In genomic region chr13:14428845-14429553, GRCm38 (mm10) we compare ENCODE assay signal across 19 mouse cellular contexts.
"Had no signal": no experiment of that assay in that cellular context is flagged by ENCODE, and none has a peak within 500 bp of the region (broad histone marks: within the 10 kb centered on the region; RNA-seq: fewer than 3 reads in every experiment).

No protein-coding gene starts in this region.

- H3K9me3 ChIP-seq: liver, embryonic 13.5 days; liver, embryonic 15.5 days; midbrain, embryonic 10.5 days; midbrain, embryonic 12.5 days; neural tube, embryonic 13.5 days; neural tube, embryonic 15.5 days; stomach, embryonic 15.5 days had no signal

- DNase-seq: liver; liver, embryonic 13.5 days; liver, postnatal 0 days; midbrain, embryonic 14.5 days; retina, postnatal 1 day; right cerebral cortex, adult 18-20 months; right cerebral cortex, postnatal 14 days; thymus, postnatal 14 days; thymus, postnatal 36 days had no signal

- H3K4me3 ChIP-seq: liver, embryonic 13.5 days; liver, embryonic 15.5 days; midbrain, embryonic 10.5 days; midbrain, embryonic 12.5 days; myocyte; neural tube, embryonic 13.5 days; neural tube, embryonic 15.5 days; stomach, embryonic 15.5 days had no signal

- H3K4me1 ChIP-seq: liver, embryonic 13.5 days; liver, embryonic 15.5 days; midbrain, embryonic 10.5 days; midbrain, embryonic 12.5 days; neural tube, embryonic 13.5 days; neural tube, embryonic 15.5 days; stomach, embryonic 15.5 days had no signal

- H3K27ac ChIP-seq: liver, embryonic 13.5 days; liver, embryonic 15.5 days; midbrain, embryonic 10.5 days; midbrain, embryonic 12.5 days; neural tube, embryonic 13.5 days; neural tube, embryonic 15.5 days; stomach, embryonic 15.5 days; stomach, postnatal 0 days had no signal

- ATAC-seq: liver, postnatal 0 days; midbrain, embryonic 16.5 days had no signal

- H3K9ac ChIP-seq: liver, embryonic 13.5 days; liver, embryonic 15.5 days; liver, postnatal 0 days; midbrain, embryonic 12.5 days; neural tube, embryonic 13.5 days; neural tube, embryonic 15.5 days; stomach, embryonic 15.5 days had no signal

- H3K36me3 ChIP-seq: liver, embryonic 13.5 days; liver, embryonic 15.5 days; midbrain, embryonic 10.5 days; midbrain, embryonic 12.5 days; neural tube, embryonic 15.5 days; stomach, embryonic 15.5 days had no signal

- H3K4me2 ChIP-seq: liver, embryonic 11.5 days; liver, embryonic 13.5 days; liver, embryonic 15.5 days; midbrain, embryonic 12.5 days; neural tube, embryonic 13.5 days; neural tube, embryonic 15.5 days; stomach, embryonic 15.5 days had no signal

- H3K27me3 ChIP-seq: liver, embryonic 13.5 days; liver, embryonic 15.5 days; midbrain, embryonic 12.5 days; neural tube, embryonic 13.5 days; neural tube, embryonic 15.5 days; stomach, embryonic 15.5 days had no signal
